Mouse (Mus musculus): ENCODE results near the gene B230118H07Rik.

GRCm38 (mm10) chr2:101665058-101665702 is 15.8 kb upstream of the B230118H07Rik start:
- TF ChIP-seq CTCF (IDR thresholded peaks at IDR 0.05; ENCODE audit: extremely low read depth, insufficient read depth, low read length) = peak; percentile 90
- TF ChIP-seq POLR2A (IDR thresholded peaks at IDR 0.05; ENCODE audit: extremely low read depth, insufficient read depth, low read length) = no peak
